Comparison of ENCODE assay signal across 8 mouse cellular contexts in genomic region chr2:91779166-91779565, GRCm38 (mm10). TPM values are rescaled to one million over a fixed set of nuclear protein-coding genes. Genes with fewer than 3 reads are reported as not detected.
DNase-seq lines count a peak whose midpoint lies in the region; ATAC-seq and TF ChIP-seq lines count a peak whose summit lies in the region.

No protein-coding gene starts in this region.

- peak; percentile 48 for TF ChIP-seq CTCF in lung, adult 2 months (IDR thresholded peaks at IDR 0.05; ENCODE audit: insufficient read depth, low read length)

- H3K4me1 ChIP-seq in lung, adult 2 months (ENCODE audit: control insufficient read depth, insufficient read depth, low read length): no peaks in the 10 kb centered on the region

- H3K4me3 ChIP-seq in lung, adult 2 months (replicated peaks; ENCODE audit: extremely low read depth, low read depth, low read length): no peak overlapping the region

- TF ChIP-seq POLR2A in lung, adult 2 months (IDR thresholded peaks at IDR 0.05; ENCODE audit: borderline replicate concordance, extremely low read depth, low read depth, low read length): no peak

- no peak for DNase-seq in frontal cortex, postnatal 25 days (ENCODE audit: low spot score in 2 of 2)
- peak; percentile 40 for DNase-seq in right cerebral cortex, adult 18-20 months
- DNase-seq in right cerebral cortex, postnatal 14 days: no peak
- DNase-seq in cerebellum, postnatal 14 days: peak; percentile 45 to 65
- DNase-seq in lung, adult 2 months: no peak
- DNase-seq in thymus, postnatal 25 days: peak; percentile 30
- DNase-seq in ovary, postnatal 36 days (ENCODE audit: low spot score): no peak

- peak; percentile 57; the same call in 1 of the 2 replicates for ATAC-seq in frontal cortex, adult (ENCODE audit: low TSS enrichment)

- 71% methylated on average over 3 of the region's 3 CpGs for WGBS in lung, adult 2 months

RNA-seq across cellular contexts. Expression of gene Ambra1, which starts 49.2 kb away (rescaled TPM):
- 16.6 and 20.0 TPM in 2 replicates for polyA plus RNA-seq in lung, adult 2 months (2012; rRNA removed)

Comparison
In these comparisons a context has a peak if more than half of its experiments do, and no peak if none do; other contexts are left out.
1. DNase-seq: peak in right cerebral cortex, adult 18-20 months (single experiment), cerebellum, postnatal 14 days (2 of 2) and thymus, postnatal 25 days (single experiment); none in frontal cortex, postnatal 25 days (0 of 2), right cerebral cortex, postnatal 14 days (single experiment), lung, adult 2 months (single experiment) and ovary, postnatal 36 days (single experiment).